Mouse (Mus musculus): ENCODE results near the gene Gstp1.

DNA sequence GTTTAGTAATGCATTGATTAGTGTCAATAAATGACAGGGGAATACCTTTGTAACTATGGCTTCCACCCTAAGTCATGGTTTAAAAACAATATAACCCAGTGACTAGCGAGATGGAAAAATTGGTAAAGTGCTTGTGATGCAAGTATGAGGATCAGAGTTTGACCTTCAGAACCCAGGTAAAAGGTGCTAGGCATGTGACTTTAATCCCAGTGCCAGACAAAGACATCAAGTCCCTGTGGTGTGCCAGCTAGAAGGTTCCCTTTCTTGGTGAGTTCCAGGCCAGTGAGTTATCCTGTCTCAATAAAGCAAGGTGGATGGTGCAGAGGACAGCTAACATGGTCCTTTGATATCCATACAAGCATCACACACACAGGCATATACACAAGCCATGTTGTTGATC, 37.7 kb upstream of the Gstp1 start:
- TF ChIP-seq CTCF (conservative IDR thresholded peaks at IDR 0.05; ENCODE audit: insufficient read depth, insufficient read length, low read depth, low read length) (no peak), POLR2A (IDR thresholded peaks at IDR 0.05; ENCODE audit: low read depth, low read length) (no peak)

All from kidney, adult 2 months (tissue).